Mouse (Mus musculus): ENCODE measurements around the gene Zbtb48. TPM values are rescaled to one million over a fixed set of nuclear protein-coding genes. Genes with fewer than 3 reads are reported as not detected.

Zbtb48 gene
- polyA plus RNA-seq (2015; fragmentation: Nextera tagmentation; extraction: Ambion mirVana): 17.7 and 23.8 TPM in 2 replicates

GRCm38 (mm10) chr4:152027524-152027923 lies at the start of gene Zbtb48:
Gene Zbtb48 (minus strand): TSS chr4:152027671.
- under 1% methylated on average over 35 of the region's 35 CpGs for WGBS
- Histone ChIP-seq H3K4me1 (peaks cover 54% of the 10 kb centered on the region), H3K27me3 (no peaks in the 10 kb centered on the region)

GRCm38 (mm10) chr4:152077191-152077590 lies 49.7 kb upstream of the Zbtb48 start:
- H3K27ac ChIP-seq: no peak overlapping the region
- no peak for ATAC-seq (replicated peaks; ENCODE audit: low FRiP score)
- H3K4me1 ChIP-seq: peaks cover 36% of the 10 kb centered on the region
- H3K9ac ChIP-seq: no peak overlapping the region
- H3K4me2 ChIP-seq: no peak overlapping the region
- no peaks in the 10 kb centered on the region for H3K36me3 ChIP-seq
- WGBS: 89% methylated on average over 9 of the region's 9 CpGs
- H3K4me3 ChIP-seq (replicated peaks): no peak overlapping the region
- no peaks in the 10 kb centered on the region for H3K27me3 ChIP-seq
- H3K9me3 ChIP-seq (replicated peaks): no peaks in the 10 kb centered on the region

More at GRCm38 (mm10) chr4:152027524-152027923, at the start of gene Zbtb48:
- no peaks in the 10 kb centered on the region for H3K9me3 ChIP-seq (replicated peaks)
- H3K27ac ChIP-seq: peak within 1 kb of the TSS; percentile 85
- peak; percentile 98 for ATAC-seq (replicated peaks; ENCODE audit: low FRiP score)
- peak within 1 kb of the TSS; percentile 76 for H3K4me3 ChIP-seq (replicated peaks)
- peak within 1 kb of the TSS; percentile 89 for H3K4me2 ChIP-seq
- peaks cover 34% of the 10 kb centered on the region for H3K36me3 ChIP-seq
- peak within 1 kb of the TSS; percentile 80 for H3K9ac ChIP-seq

GRCm38 (mm10) chr4:152074548-152074947 lies 47.1 kb upstream of the Zbtb48 start:
- WGBS: 87% methylated on average over 9 of the region's 9 CpGs
- H3K36me3 ChIP-seq: no peaks in the 10 kb centered on the region

GRCm38 (mm10) chr4:152073715-152074114 lies 46.2 kb upstream of the Zbtb48 start:
- Histone ChIP-seq H3K27me3 (no peaks in the 10 kb centered on the region), H3K4me2 (no peak overlapping the region), H3K9ac (no peak overlapping the region), H3K4me3 (replicated peaks) (no peak overlapping the region), H3K36me3 (no peaks in the 10 kb centered on the region), H3K4me1 (peaks cover 34% of the 10 kb centered on the region), H3K9me3 (replicated peaks) (no peaks in the 10 kb centered on the region), H3K27ac (peak overlapping the region; percentile 7; the same call in 1 of the 2 replicates)
- WGBS: 70% methylated on average over 6 of the region's 6 CpGs
- no peak for ATAC-seq (replicated peaks; ENCODE audit: low FRiP score)

More at GRCm38 (mm10) chr4:152074548-152074947, 47.1 kb upstream of the Zbtb48 start:
- Histone ChIP-seq H3K27ac (no peak overlapping the region), H3K4me2 (no peak overlapping the region), H3K9me3 (replicated peaks) (no peaks in the 10 kb centered on the region), H3K4me3 (replicated peaks) (no peak overlapping the region), H3K9ac (no peak overlapping the region), H3K27me3 (no peaks in the 10 kb centered on the region), H3K4me1 (peaks cover 34% of the 10 kb centered on the region)
- ATAC-seq (replicated peaks; ENCODE audit: low FRiP score): no peak

DNA sequence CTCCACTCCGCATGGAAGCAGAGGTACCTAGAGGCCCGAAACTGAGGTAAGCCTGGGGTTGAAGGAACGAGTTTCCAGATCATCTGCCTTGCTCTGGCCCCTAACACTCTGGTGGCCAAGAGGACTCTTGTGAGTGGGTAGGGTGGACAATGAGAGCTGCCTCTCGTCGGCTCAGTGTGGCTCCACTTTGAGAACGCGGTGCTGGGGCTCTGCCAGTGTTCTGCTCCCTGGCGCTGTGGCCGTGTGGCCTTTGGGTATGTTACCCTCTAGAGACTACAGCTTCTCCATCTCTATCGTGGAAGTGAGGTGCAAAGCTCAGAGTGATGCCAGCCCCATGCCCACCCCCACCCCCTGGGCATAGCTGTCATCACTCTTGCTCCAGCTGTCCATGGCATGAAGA lies 45.2 kb upstream of the Zbtb48 start:
- Histone ChIP-seq H3K4me1 (peaks cover 34% of the 10 kb centered on the region), H3K27ac (no peak overlapping the region), H3K4me3 (replicated peaks) (no peak overlapping the region), H3K9me3 (replicated peaks) (no peaks in the 10 kb centered on the region), H3K27me3 (no peaks in the 10 kb centered on the region), H3K9ac (no peak overlapping the region), H3K4me2 (no peak overlapping the region), H3K36me3 (no peaks in the 10 kb centered on the region)
- no peak; the same call in 1 of the 2 replicates for ATAC-seq (replicated peaks; ENCODE audit: low FRiP score)
- 71% methylated on average over 10 of the region's 10 CpGs for WGBS

- Histone ChIP-seq H3K9me3 (replicated peaks) (no peaks in the 10 kb centered on the region), H3K4me2 (no peak within 1 kb of the TSS), H3K9ac (no peak within 1 kb of the TSS), H3K4me1 (peaks cover 34% of the 10 kb centered on the region), H3K4me3 (replicated peaks) (no peak within 1 kb of the TSS), H3K36me3 (no peaks in the 10 kb centered on the region), H3K27me3 (no peaks in the 10 kb centered on the region), H3K27ac (0 out of 2 replicates have a peak within 1 kb of the TSS, but pooled peaks have one; percentile 7)
- 61% methylated on average over 10 of the region's 10 CpGs for WGBS
- ATAC-seq (replicated peaks; ENCODE audit: low FRiP score): no peak
Measured at GRCm38 (mm10) chr4:152072121-152072601, 44.7 kb upstream of the Zbtb48 start, which contains the start of gene Plekhg5. Gene Plekhg5 (plus strand): TSS chr4:152072498.

DNA sequence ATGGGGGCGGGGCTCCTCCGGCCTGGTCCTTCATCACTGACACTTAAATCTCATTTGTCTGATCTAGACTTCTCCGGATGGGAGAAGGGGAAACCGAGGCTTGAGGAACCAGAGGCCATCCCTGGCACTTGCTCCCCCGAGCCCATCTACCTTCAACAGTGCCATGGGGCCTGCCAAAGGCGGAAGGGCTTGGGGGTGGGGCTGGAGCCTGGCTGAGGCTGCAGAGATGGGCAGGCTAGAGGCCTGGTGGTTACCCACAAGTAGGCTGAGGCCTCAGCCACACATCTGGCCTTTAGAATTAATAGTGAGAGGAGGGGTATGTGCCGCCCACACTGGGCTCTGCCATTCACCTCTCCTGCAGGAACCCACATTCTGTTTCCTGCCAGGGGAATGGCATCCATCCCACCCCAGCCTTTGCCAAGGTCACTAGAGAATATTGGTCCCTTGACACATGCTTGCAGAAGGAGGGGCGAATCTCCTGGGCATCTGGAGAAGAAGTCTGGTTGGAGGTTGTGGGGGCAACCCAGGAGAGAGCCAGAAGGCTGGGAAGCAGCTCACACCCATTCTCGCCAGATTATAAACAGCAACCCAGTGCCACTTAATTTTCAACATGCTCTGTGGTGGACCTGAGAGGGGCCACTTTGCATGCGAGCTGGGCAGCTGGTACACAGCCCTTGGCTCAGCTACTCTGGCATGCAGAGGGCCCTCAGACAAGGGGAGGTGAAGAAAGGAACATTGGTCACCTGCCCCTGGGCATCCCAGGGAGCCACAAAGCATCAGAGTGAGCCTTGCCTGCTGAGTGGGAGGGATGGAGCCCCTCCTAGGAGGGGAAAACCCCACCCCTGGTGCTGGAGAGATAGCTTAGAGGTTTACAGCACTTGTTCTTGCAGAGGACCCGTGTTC lies 43.3 kb upstream of the Zbtb48 start:
- no peak overlapping the region for H3K4me2 ChIP-seq
- no peak overlapping the region for H3K4me3 ChIP-seq (replicated peaks)
- no peaks in the 10 kb centered on the region for H3K9me3 ChIP-seq (replicated peaks)
- WGBS: 74% methylated on average over 11 of the region's 11 CpGs
- H3K36me3 ChIP-seq: 0 out of 2 replicates have a peak, but pooled peaks cover 2% of the 10 kb centered on the region
- ATAC-seq (replicated peaks; ENCODE audit: low FRiP score): no peak
- H3K27ac ChIP-seq: no peak overlapping the region
- H3K9ac ChIP-seq: no peak overlapping the region
- H3K4me1 ChIP-seq: peaks cover 25% of the 10 kb centered on the region
- H3K27me3 ChIP-seq: no peaks in the 10 kb centered on the region

DNA sequence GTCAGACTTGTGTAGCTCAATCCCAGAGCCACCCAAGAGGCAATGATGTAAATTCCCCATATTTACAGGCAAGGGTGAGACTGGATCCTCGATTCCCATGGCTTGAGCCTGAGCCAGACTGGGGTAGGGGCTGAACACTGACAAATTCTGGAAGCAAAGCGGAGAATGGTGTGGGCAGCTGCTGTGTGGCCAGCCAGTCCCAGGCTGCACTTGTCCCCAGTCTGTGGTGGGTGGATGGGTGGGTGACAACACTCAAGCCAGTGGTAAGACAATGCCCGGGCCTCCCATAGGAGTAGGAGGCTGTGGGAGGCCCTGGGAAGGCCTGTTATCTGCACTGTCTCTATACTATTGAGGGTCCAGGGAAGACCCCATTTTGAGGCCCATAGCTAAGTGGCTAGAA lies 41.8 kb upstream of the Zbtb48 start:
- Histone ChIP-seq H3K27me3 (no peaks in the 10 kb centered on the region), H3K9ac (no peak overlapping the region), H3K4me1 (peaks cover 17% of the 10 kb centered on the region), H3K36me3 (0 out of 2 replicates have a peak, but pooled peaks cover 3% of the 10 kb centered on the region), H3K4me2 (no peak overlapping the region), H3K27ac (no peak overlapping the region), H3K4me3 (replicated peaks) (no peak overlapping the region), H3K9me3 (replicated peaks) (no peaks in the 10 kb centered on the region)
- ATAC-seq (replicated peaks; ENCODE audit: low FRiP score): no peak
- WGBS: 87% methylated on average over 3 of the region's 3 CpGs

DNA sequence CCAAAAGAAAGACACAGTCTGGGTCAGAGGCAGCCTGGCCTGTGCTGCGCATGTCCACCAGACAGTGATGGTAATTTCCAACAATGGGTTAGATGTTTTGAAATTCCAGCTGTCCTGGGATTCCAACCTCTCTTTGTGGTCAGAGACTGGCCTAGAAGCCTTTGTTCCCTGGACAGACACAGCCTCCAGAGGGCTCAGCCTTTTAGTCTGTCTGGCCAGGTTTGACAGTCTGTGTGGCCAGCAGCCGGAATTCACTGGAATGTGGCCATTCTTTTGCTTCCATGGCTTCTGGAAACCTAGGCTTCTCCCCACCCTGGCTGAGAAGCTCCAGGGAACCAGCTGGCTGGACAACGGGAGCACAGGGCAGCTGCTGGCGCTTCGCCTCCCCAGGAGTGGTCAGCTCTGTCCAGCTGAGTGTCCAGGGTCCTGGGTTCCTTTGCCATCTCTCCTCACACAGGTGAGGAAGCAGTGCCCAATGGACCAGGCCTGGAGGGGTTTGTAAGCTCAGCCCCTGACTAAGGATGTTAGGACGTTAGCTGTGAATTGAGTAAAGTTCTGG lies 40.8 kb upstream of the Zbtb48 start:
- H3K4me3 ChIP-seq (replicated peaks): no peak overlapping the region
- H3K27me3 ChIP-seq: no peaks in the 10 kb centered on the region
- 84% methylated on average over 6 of the region's 6 CpGs for WGBS
- no peak overlapping the region for H3K4me2 ChIP-seq
- H3K36me3 ChIP-seq: 0 out of 2 replicates have a peak, but pooled peaks cover 3% of the 10 kb centered on the region
- peaks cover 11% of the 10 kb centered on the region for H3K4me1 ChIP-seq
- H3K9ac ChIP-seq: no peak overlapping the region
- ATAC-seq (replicated peaks; ENCODE audit: low FRiP score): no peak
- no peaks in the 10 kb centered on the region for H3K9me3 ChIP-seq (replicated peaks)
- H3K27ac ChIP-seq: no peak overlapping the region

DNA sequence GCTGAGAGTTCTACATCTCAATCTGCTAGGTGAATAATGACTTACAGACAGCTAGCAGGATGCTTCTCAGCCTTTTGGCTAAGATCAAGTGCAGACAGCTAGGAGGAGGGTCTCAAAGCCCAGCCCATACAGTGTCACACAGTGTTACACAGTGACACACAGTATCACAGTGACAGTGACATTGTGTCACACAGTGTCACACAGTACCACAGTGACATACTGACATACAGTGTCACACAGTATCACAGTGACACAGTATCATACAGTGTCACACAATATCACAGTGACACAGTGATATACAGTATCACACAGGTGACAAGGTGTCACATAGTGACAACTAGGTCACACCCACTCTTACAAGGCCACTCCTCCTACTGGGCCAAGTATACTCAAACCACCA lies 39.8 kb upstream of the Zbtb48 start:
- no peak overlapping the region for H3K4me3 ChIP-seq (replicated peaks)
- H3K9ac ChIP-seq: no peak overlapping the region
- no peak overlapping the region for H3K4me2 ChIP-seq
- H3K27ac ChIP-seq: no peak overlapping the region
- H3K27me3 ChIP-seq: no peaks in the 10 kb centered on the region
- peaks cover 8% of the 10 kb centered on the region for H3K4me1 ChIP-seq
- H3K36me3 ChIP-seq: 0 out of 2 replicates have a peak, but pooled peaks cover 7% of the 10 kb centered on the region
- no peaks in the 10 kb centered on the region for H3K9me3 ChIP-seq (replicated peaks)
- no peak for ATAC-seq (replicated peaks; ENCODE audit: low FRiP score)

GRCm38 (mm10) chr4:152062390-152063110 lies 35.1 kb upstream of the Zbtb48 start:
- 0 out of 2 replicates have a peak, but pooled peaks cover 8% of the 10 kb centered on the region for H3K4me1 ChIP-seq
- no peak overlapping the region for H3K4me3 ChIP-seq (replicated peaks)
- no peak overlapping the region for H3K4me2 ChIP-seq
- H3K9me3 ChIP-seq (replicated peaks): no peaks in the 10 kb centered on the region
- H3K27me3 ChIP-seq: no peaks in the 10 kb centered on the region
- WGBS: 62% methylated on average over 9 of the region's 9 CpGs
- H3K36me3 ChIP-seq: peaks cover 51% of the 10 kb centered on the region
- H3K9ac ChIP-seq: no peak overlapping the region
- ATAC-seq (replicated peaks; ENCODE audit: low FRiP score): peak; percentile 54; the same call in 1 of the 2 replicates
- H3K27ac ChIP-seq: 0 out of 2 replicates have a peak overlapping the region, but pooled peaks have one; percentile 24

Measured in kidney, embryonic 15.5 days (tissue).